19 mouse cellular contexts compared by ENCODE assay signal in genomic region chr5:140104891-140105290, GRCm38 (mm10).
DNase-seq lines count a peak whose midpoint lies in the region; ATAC-seq and TF ChIP-seq lines count a peak whose summit lies in the region.
"Had no signal": no experiment of that assay in that cellular context is flagged by ENCODE, and none has a peak within 500 bp of the region (broad histone marks: within the 10 kb centered on the region; RNA-seq: fewer than 3 reads in every experiment).

No protein-coding gene starts in this region.

- WGBS in liver, adult 2 months: 11% methylated on average over 1 of the region's 1 CpGs
- WGBS in liver, postnatal 0 days (ENCODE audit: insufficient replicate concordance): 88% methylated on average over 1 of the region's 1 CpGs
- 100% methylated on average over 1 of the region's 1 CpGs for WGBS in midbrain, embryonic 11.5 days
- WGBS in midbrain, postnatal 0 days: 90% methylated on average over 1 of the region's 1 CpGs

- peak overlapping the region; percentile 84 for H3K27ac ChIP-seq in liver, adult 2 months (replicated peaks; ENCODE audit: insufficient read depth, low read depth, low read length)
- H3K27ac ChIP-seq in liver, postnatal 0 days (ENCODE audit: low read depth): no peak overlapping the region
- H3K27ac ChIP-seq in midbrain, embryonic 11.5 days (ENCODE audit: low read depth, low read length): no peak overlapping the region
- no peak overlapping the region for H3K27ac ChIP-seq in midbrain, postnatal 0 days (ENCODE audit: low read depth, low read length)

- peaks cover 35% of the 10 kb centered on the region for H3K4me1 ChIP-seq in liver, adult 2 months (ENCODE audit: control insufficient read depth, insufficient read depth, low read length)
- peaks cover 7% of the 10 kb centered on the region; the same call in 1 of the 2 replicates for H3K4me1 ChIP-seq in liver, postnatal 0 days (ENCODE audit: insufficient read depth)
- H3K4me1 ChIP-seq in midbrain, embryonic 11.5 days (ENCODE audit: control insufficient read depth, insufficient read depth, low read length): no peaks in the 10 kb centered on the region
- no peaks in the 10 kb centered on the region for H3K4me1 ChIP-seq in midbrain, postnatal 0 days (ENCODE audit: insufficient read depth, low read length)

- TF ChIP-seq EP300 in liver, postnatal 0 days (IDR thresholded peaks at IDR 0.05; ENCODE audit: low read depth): no peak

- peak overlapping the region; percentile 7 for H3K4me3 ChIP-seq in liver, adult 2 months (ENCODE audit: insufficient read depth, low read depth, low read length)
- H3K4me3 ChIP-seq in liver, postnatal 0 days (ENCODE audit: low read depth, low read length): no peak overlapping the region
- H3K4me3 ChIP-seq in midbrain, embryonic 11.5 days (ENCODE audit: low read depth, low read length): no peak overlapping the region
- H3K4me3 ChIP-seq in midbrain, postnatal 0 days (ENCODE audit: low read depth, low read length): no peak overlapping the region

- no peaks in the 10 kb centered on the region for H3K79me2 ChIP-seq in liver, adult 2 months (ENCODE audit: control insufficient read depth, insufficient read depth, low read length)

- H3K9ac ChIP-seq in liver, adult 2 months (ENCODE audit: low read depth, low read length): peak overlapping the region; percentile 40
- H3K9ac ChIP-seq in liver, postnatal 0 days (replicated peaks): no peak overlapping the region
- H3K9ac ChIP-seq in midbrain, embryonic 11.5 days (ENCODE audit: low read length): no peak overlapping the region
- H3K9ac ChIP-seq in midbrain, postnatal 0 days (replicated peaks; ENCODE audit: low read length, poor library complexity, severe bottlenecking): no peak overlapping the region

- H3K27me3 ChIP-seq in liver, adult 2 months (ENCODE audit: control insufficient read depth, insufficient read depth, low read length): no peaks in the 10 kb centered on the region
- H3K27me3 ChIP-seq in liver, postnatal 0 days (ENCODE audit: insufficient read depth, low read length): no peaks in the 10 kb centered on the region
- no peaks in the 10 kb centered on the region for H3K27me3 ChIP-seq in midbrain, embryonic 11.5 days (ENCODE audit: control insufficient read depth, insufficient read depth, low read length)
- no peaks in the 10 kb centered on the region for H3K27me3 ChIP-seq in midbrain, postnatal 0 days (ENCODE audit: insufficient read depth, low read length)
- H3K27me3 ChIP-seq: CH12.LX, Patski had no signal

- no peak for TF ChIP-seq POLR2A in liver, adult 2 months (IDR thresholded peaks at IDR 0.05; ENCODE audit: extremely low read depth, insufficient read depth, low read length)

- DNase-seq in liver, adult 2 months (ENCODE audit: extremely low read depth, low read depth, low spot score): peak; percentile 99
- DNase-seq in liver, postnatal 0 days: no peak
- peak; percentile 41 for DNase-seq in midbrain, embryonic 11.5 days (ENCODE audit: low spot score, missing footprints)
- DNase-seq in midbrain, postnatal 0 days (ENCODE audit: low spot score): no peak
- DNase-seq: adrenal gland, adult 2 months; adrenal gland, adult 8-10 months; adrenal gland, postnatal 10 days; adrenal gland, postnatal 14 days; adrenal gland, postnatal 25 days; adrenal gland, postnatal 36 days; B cell, adult 2 months; cerebellum, adult 11 months; cerebellum, adult 11-12 months; cerebellum, adult 18-20 months had no signal

- TF ChIP-seq CTCF in liver, adult 2 months (IDR thresholded peaks at IDR 0.05; ENCODE audit: low read depth, low read length): no peak
- no peak for TF ChIP-seq CTCF in liver, postnatal 0 days (IDR thresholded peaks at IDR 0.05; ENCODE audit: low read depth)
- no peak for TF ChIP-seq CTCF in midbrain, postnatal 0 days (IDR thresholded peaks at IDR 0.05)

- H3K36me3 ChIP-seq in liver, adult 2 months (ENCODE audit: control insufficient read depth, insufficient read depth, low read length): no peaks in the 10 kb centered on the region
- H3K36me3 ChIP-seq in liver, postnatal 0 days (replicated peaks; ENCODE audit: insufficient read depth, low read length): peaks cover 17% of the 10 kb centered on the region
- H3K36me3 ChIP-seq in midbrain, embryonic 11.5 days (ENCODE audit: control insufficient read depth, insufficient read depth, low read length): no peaks in the 10 kb centered on the region
- H3K36me3 ChIP-seq in midbrain, postnatal 0 days (ENCODE audit: insufficient read depth, low read length): no peaks in the 10 kb centered on the region

- no peak overlapping the region for H3K4me2 ChIP-seq in liver, postnatal 0 days (ENCODE audit: low read depth, low read length)
- no peak overlapping the region for H3K4me2 ChIP-seq in midbrain, embryonic 11.5 days
- H3K4me2 ChIP-seq in midbrain, postnatal 0 days (ENCODE audit: low read depth, low read length, poor library complexity, severe bottlenecking): no peak overlapping the region

- H3K9me3 ChIP-seq in liver, postnatal 0 days (ENCODE audit: low read length): no peaks in the 10 kb centered on the region
- no peaks in the 10 kb centered on the region for H3K9me3 ChIP-seq in midbrain, embryonic 11.5 days (ENCODE audit: control insufficient read depth, low read length)
- H3K9me3 ChIP-seq in midbrain, postnatal 0 days (ENCODE audit: low read length): no peaks in the 10 kb centered on the region
- H3K9me3 ChIP-seq: G1E had no signal

- no peak for ATAC-seq in liver, postnatal 0 days
- no peak for ATAC-seq in midbrain, embryonic 11.5 days (ENCODE audit: low FRiP score)
- no peak for ATAC-seq in midbrain, postnatal 0 days (ENCODE audit: low FRiP score)
- ATAC-seq: activated CD4-positive, CD25-positive, alpha-beta regulatory T cell, adult 4 months; CD4-positive, CD25-positive, alpha-beta regulatory T cell, adult 4 months; Patski had no signal

Comparison
In these comparisons a context has a peak if more than half of its experiments do, and no peak if none do; other contexts are left out.
1. DNase-seq: peak in liver, adult 2 months (single experiment) and midbrain, embryonic 11.5 days (single experiment); none in liver, postnatal 0 days (single experiment) and midbrain, postnatal 0 days (single experiment).